In genomic region chr12:76373991-76374390, GRCm38 (mm10) we compare ENCODE assay signal across 28 mouse cellular contexts. TPM values are rescaled to one million over a fixed set of nuclear protein-coding genes. Genes with fewer than 3 reads are reported as not detected.
DNase-seq lines count a peak whose midpoint lies in the region; ATAC-seq and TF ChIP-seq lines count a peak whose summit lies in the region.
"Had no signal": no experiment of that assay in that cellular context is flagged by ENCODE, and none has a peak within 500 bp of the region (broad histone marks: within the 10 kb centered on the region; RNA-seq: fewer than 3 reads in every experiment).

No protein-coding gene starts in this region.

- no peak overlapping the region for H3K4me3 ChIP-seq in hindbrain, embryonic 10.5 days
- no peak overlapping the region for H3K4me3 ChIP-seq in hindbrain, postnatal 0 days (ENCODE audit: low read length)
- H3K4me3 ChIP-seq in neural tube, embryonic 11.5 days (ENCODE audit: low read depth, low read length): no peak overlapping the region
- H3K4me3 ChIP-seq: embryonic facial prominence, embryonic 15.5 days; kidney, embryonic 15.5 days; left cerebral cortex, adult 2 months; neural tube, embryonic 12.5 days had no signal

- H3K9ac ChIP-seq in hindbrain, postnatal 0 days (replicated peaks; ENCODE audit: low read length): no peak overlapping the region
- H3K9ac ChIP-seq in neural tube, embryonic 11.5 days (ENCODE audit: low read length): no peak overlapping the region
- H3K9ac ChIP-seq: embryonic facial prominence, embryonic 15.5 days; kidney, embryonic 15.5 days; neural tube, embryonic 12.5 days had no signal

- H3K9me3 ChIP-seq in hindbrain, embryonic 10.5 days: no peaks in the 10 kb centered on the region
- H3K9me3 ChIP-seq in hindbrain, postnatal 0 days (ENCODE audit: low read length): no peaks in the 10 kb centered on the region
- H3K9me3 ChIP-seq in neural tube, embryonic 11.5 days (ENCODE audit: control insufficient read depth, low read length): no peaks in the 10 kb centered on the region
- H3K9me3 ChIP-seq: embryonic facial prominence, embryonic 15.5 days; G1E; kidney, embryonic 15.5 days; neural tube, embryonic 12.5 days had no signal

- DNase-seq in hindbrain, embryonic 10.5 days (ENCODE audit: low spot score): no peak
- DNase-seq in hindbrain, postnatal 0 days (ENCODE audit: low spot score): no peak
- DNase-seq in neural tube, embryonic 11.5 days (ENCODE audit: low spot score): peak; percentile 42
- DNase-seq in neural tube, embryonic 10.5 days (ENCODE audit: extremely low spot score, low spot score): no peak
- DNase-seq in naive thymus-derived CD4-positive, alpha-beta T cell, adult 2 months (ENCODE audit: low read depth): peak; percentile 41
- no peak for DNase-seq in Muller cell, postnatal 12 days (ENCODE audit: inconsistent ontology term)
- DNase-seq in ovary, adult 18-20 months (ENCODE audit: low spot score): no peak
- DNase-seq: adrenal gland, adult 8-10 months; cerebellum, adult 11-12 months; cerebellum, postnatal 36 days; gastrocnemius, postnatal 14 days; heart, adult 11 months; kidney, adult 11 months; kidney, postnatal 36 days; retina, postnatal 1 day; right cerebral cortex, postnatal 25 days; spleen, adult 18-20 months; thymus, postnatal 14 days had no signal

- no peak overlapping the region for H3K4me2 ChIP-seq in hindbrain, postnatal 0 days (ENCODE audit: low read depth, low read length)
- no peak overlapping the region for H3K4me2 ChIP-seq in neural tube, embryonic 11.5 days (ENCODE audit: low read depth)
- H3K4me2 ChIP-seq: embryonic facial prominence, embryonic 15.5 days; kidney, embryonic 15.5 days; neural tube, embryonic 12.5 days had no signal

- 73% methylated on average over 6 of the region's 6 CpGs for WGBS in hindbrain, embryonic 10.5 days
- WGBS in hindbrain, postnatal 0 days: 61% methylated on average over 6 of the region's 6 CpGs
- 58% methylated on average over 6 of the region's 6 CpGs for whole genome bisulfite sequencing in neural tube, embryonic 11.5 days

- H3K36me3 ChIP-seq in hindbrain, embryonic 10.5 days: no peaks in the 10 kb centered on the region
- no peaks in the 10 kb centered on the region for H3K36me3 ChIP-seq in hindbrain, postnatal 0 days (ENCODE audit: insufficient read depth, low read length)
- H3K36me3 ChIP-seq in neural tube, embryonic 11.5 days (ENCODE audit: control insufficient read depth, insufficient read depth, low read length): no peaks in the 10 kb centered on the region
- H3K36me3 ChIP-seq: embryonic facial prominence, embryonic 15.5 days; kidney, embryonic 15.5 days; neural tube, embryonic 12.5 days had no signal

- peak overlapping the region; percentile 67 for H3K27ac ChIP-seq in hindbrain, embryonic 10.5 days
- H3K27ac ChIP-seq in hindbrain, postnatal 0 days: no peak overlapping the region
- no peak overlapping the region for H3K27ac ChIP-seq in neural tube, embryonic 11.5 days (ENCODE audit: low read depth, low read length)
- H3K27ac ChIP-seq: embryonic facial prominence, embryonic 15.5 days; kidney, embryonic 15.5 days; left cerebral cortex, adult 2 months; macrophage; neural tube, embryonic 12.5 days had no signal

- H3K27me3 ChIP-seq in hindbrain, embryonic 10.5 days (ENCODE audit: insufficient read depth, poor library complexity, severe bottlenecking): no peaks in the 10 kb centered on the region
- no peaks in the 10 kb centered on the region for H3K27me3 ChIP-seq in hindbrain, postnatal 0 days (ENCODE audit: insufficient read depth, low read length)
- no peaks in the 10 kb centered on the region for H3K27me3 ChIP-seq in neural tube, embryonic 11.5 days (ENCODE audit: control insufficient read depth, insufficient read depth, low read length)
- H3K27me3 ChIP-seq: embryonic facial prominence, embryonic 15.5 days; kidney, embryonic 15.5 days; neural tube, embryonic 12.5 days had no signal

- ATAC-seq in hindbrain, postnatal 0 days: no peak
- ATAC-seq in neural tube, embryonic 11.5 days (ENCODE audit: insufficient read depth, low FRiP score, low TSS enrichment): no peak
- peak; percentile 1 for ATAC-seq in activated CD4-positive, CD25-positive, alpha-beta regulatory T cell, adult 4 months
- ATAC-seq: forebrain, embryonic 14.5 days; hindbrain, embryonic 16.5 days had no signal

- H3K4me1 ChIP-seq in hindbrain, embryonic 10.5 days (replicated peaks): peaks cover 49% of the 10 kb centered on the region
- H3K4me1 ChIP-seq in hindbrain, postnatal 0 days (ENCODE audit: insufficient read depth, low read length): no peaks in the 10 kb centered on the region; the same call in 1 of the 2 replicates
- peaks cover 12% of the 10 kb centered on the region for H3K4me1 ChIP-seq in neural tube, embryonic 11.5 days (ENCODE audit: control insufficient read depth, insufficient read depth, low read length)

- TF ChIP-seq CTCF in hindbrain, postnatal 0 days (IDR thresholded peaks at IDR 0.05; ENCODE audit: low read depth): no peak

RNA-seq across cellular contexts. Expression of gene Zbtb1, which starts 3.9 kb away (rescaled TPM):
- 5.6 and 7.9 TPM in 2 replicates for polyA plus RNA-seq in hindbrain, embryonic 10.5 days (2016; fragmentation: Nextera tagmentation; extraction: Ambion mirVana)
- 3.3 and 3.6 TPM in 2 replicates for total RNA-seq in hindbrain, postnatal 0 days (2014; rRNA removed)
- 3.0 and 3.1 TPM in 2 replicates for polyA plus RNA-seq in hindbrain, postnatal 0 days (2015; fragmentation: Nextera tagmentation; extraction: Ambion mirVana)
- polyA plus RNA-seq in neural tube, embryonic 11.5 days (2014; fragmentation: Nextera tagmentation; extraction: Ambion mirVana): 7.7 and 7.9 TPM in 2 replicates
- 10 to 100 TPM; 25.6 to 26.1 TPM for polyA plus RNA-seq in activated CD4-positive, CD25-positive, alpha-beta regulatory T cell, adult 4 months (2017; shearing (Covaris generic))

RNA-seq across cellular contexts. Expression of gene Zbtb25, which starts 4.6 kb away (rescaled TPM):
- 16.5 and 17.9 TPM in 2 replicates for polyA plus RNA-seq in hindbrain, embryonic 10.5 days (2016; fragmentation: Nextera tagmentation; extraction: Ambion mirVana)
- 20.5 and 25.2 TPM in 2 replicates for total RNA-seq in hindbrain, postnatal 0 days (2014; rRNA removed)
- 12.1 and 12.7 TPM in 2 replicates for polyA plus RNA-seq in hindbrain, postnatal 0 days (2015; fragmentation: Nextera tagmentation; extraction: Ambion mirVana)
- polyA plus RNA-seq in neural tube, embryonic 11.5 days (2014; fragmentation: Nextera tagmentation; extraction: Ambion mirVana): 17.5 and 17.9 TPM in 2 replicates
- 10 to 100 TPM; 12.1 to 15.0 TPM for polyA plus RNA-seq in activated CD4-positive, CD25-positive, alpha-beta regulatory T cell, adult 4 months (2017; shearing (Covaris generic))

RNA-seq across cellular contexts. Expression of gene Hspa2, which starts 30.0 kb away (rescaled TPM):
- 9.5 and 9.8 TPM in 2 replicates for polyA plus RNA-seq in hindbrain, embryonic 10.5 days (2016; fragmentation: Nextera tagmentation; extraction: Ambion mirVana)
- total RNA-seq in hindbrain, postnatal 0 days (2014; rRNA removed): 9.6 and 17.2 TPM in 2 replicates
- 11.1 and 13.8 TPM in 2 replicates for polyA plus RNA-seq in hindbrain, postnatal 0 days (2015; fragmentation: Nextera tagmentation; extraction: Ambion mirVana)
- 5.1 and 6.0 TPM in 2 replicates for polyA plus RNA-seq in neural tube, embryonic 11.5 days (2014; fragmentation: Nextera tagmentation; extraction: Ambion mirVana)
- 1 to 10 TPM; 3.8 to 4.8 TPM for polyA plus RNA-seq in activated CD4-positive, CD25-positive, alpha-beta regulatory T cell, adult 4 months (2017; shearing (Covaris generic))

RNA-seq across cellular contexts. Expression of gene Ppp1r36, which starts 43.3 kb away (rescaled TPM):
- polyA plus RNA-seq in hindbrain, embryonic 10.5 days (2016; fragmentation: Nextera tagmentation; extraction: Ambion mirVana): 1.1 and 1.5 TPM in 2 replicates
- 0.25 and 0.52 TPM in 2 replicates for total RNA-seq in hindbrain, postnatal 0 days (2014; rRNA removed)
- 2.7 and 2.8 TPM in 2 replicates for polyA plus RNA-seq in hindbrain, postnatal 0 days (2015; fragmentation: Nextera tagmentation; extraction: Ambion mirVana)
- polyA plus RNA-seq in neural tube, embryonic 11.5 days (2014; fragmentation: Nextera tagmentation; extraction: Ambion mirVana): 0.45 and 0.82 TPM in 2 replicates
- not detected for polyA plus RNA-seq in activated CD4-positive, CD25-positive, alpha-beta regulatory T cell, adult 4 months (2017; shearing (Covaris generic))
- polyA plus RNA-seq: G1E; liver, adult 2 months; macrophage had no signal

RNA-seq across cellular contexts. Expression of gene Akap5, which starts 49.3 kb away (rescaled TPM):
- polyA plus RNA-seq in hindbrain, embryonic 10.5 days (2016; fragmentation: Nextera tagmentation; extraction: Ambion mirVana): 3.7 and 4.0 TPM in 2 replicates
- 13.1 and 15.0 TPM in 2 replicates for total RNA-seq in hindbrain, postnatal 0 days (2014; rRNA removed)
- polyA plus RNA-seq in hindbrain, postnatal 0 days (2015; fragmentation: Nextera tagmentation; extraction: Ambion mirVana): 11.8 and 12.5 TPM in 2 replicates
- 3.9 and 4.4 TPM in 2 replicates for polyA plus RNA-seq in neural tube, embryonic 11.5 days (2014; fragmentation: Nextera tagmentation; extraction: Ambion mirVana)
- 1 to 10 TPM; 1.3 to 2.2 TPM for polyA plus RNA-seq in activated CD4-positive, CD25-positive, alpha-beta regulatory T cell, adult 4 months (2017; shearing (Covaris generic))

Comparison
In these comparisons a context has a peak if more than half of its experiments do, and no peak if none do; other contexts are left out.
1. DNase-seq: peak in neural tube, embryonic 11.5 days (single experiment) and naive thymus-derived CD4-positive, alpha-beta T cell, adult 2 months (single experiment); none in hindbrain, embryonic 10.5 days (single experiment), hindbrain, postnatal 0 days (single experiment), neural tube, embryonic 10.5 days (single experiment), Muller cell, postnatal 12 days (single experiment) and ovary, adult 18-20 months (single experiment).